Mouse (Mus musculus): Measurements from ENCODE around the gene Wdr92. TPM values are rescaled to one million over a fixed set of nuclear protein-coding genes. Genes with fewer than 3 reads are reported as not detected.

Wdr92 gene
- polyA plus RNA-seq (2016; fragmentation: Nextera tagmentation; extraction: Ambion mirVana) = 28.3 and 30.6 TPM in 2 replicates

DNA sequence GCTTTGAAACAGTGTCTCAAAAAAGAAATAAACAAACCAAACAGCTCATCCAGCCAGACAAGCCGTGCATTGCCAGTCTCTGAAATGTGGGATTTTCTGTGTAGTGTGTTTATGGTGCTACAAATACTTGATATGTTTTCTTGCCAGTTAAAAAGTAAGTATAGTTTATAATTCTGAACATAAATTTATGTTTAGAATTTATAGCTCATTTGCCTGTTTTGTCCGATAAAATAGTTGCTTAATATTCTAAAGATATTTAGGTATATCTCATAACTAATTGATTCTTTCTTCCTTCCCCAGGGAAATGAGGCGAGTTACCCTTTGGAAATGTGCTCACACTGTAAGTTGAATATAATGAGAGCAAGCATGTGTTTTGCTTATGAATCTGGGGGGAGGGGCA is at the start of gene Wdr92:
Gene Wdr92, plus strand, starts transcription at position 301 of the 400 bp plus-strand sequence.
- no peak within 1 kb of the TSS for H3K4me3 ChIP-seq (replicated peaks)
- no peaks in the 10 kb centered on the region for H3K27me3 ChIP-seq
- 0 out of 2 replicates have a peak, but pooled peaks cover 8% of the 10 kb centered on the region for H3K4me1 ChIP-seq (replicated peaks)
- no peak within 1 kb of the TSS for H3K4me2 ChIP-seq
- ATAC-seq (ENCODE audit: insufficient number of reproducible peaks, insufficient read depth, low FRiP score, low TSS enrichment, low read depth) = no peak
- peaks cover 3% of the 10 kb centered on the region; the same call in 1 of the 2 replicates for H3K36me3 ChIP-seq
- no peak within 1 kb of the TSS for H3K27ac ChIP-seq
- 85% methylated on average over 3 of the region's 3 CpGs for WGBS
- H3K9ac ChIP-seq (replicated peaks) = no peak within 1 kb of the TSS
- no peaks in the 10 kb centered on the region for H3K9me3 ChIP-seq

DNA sequence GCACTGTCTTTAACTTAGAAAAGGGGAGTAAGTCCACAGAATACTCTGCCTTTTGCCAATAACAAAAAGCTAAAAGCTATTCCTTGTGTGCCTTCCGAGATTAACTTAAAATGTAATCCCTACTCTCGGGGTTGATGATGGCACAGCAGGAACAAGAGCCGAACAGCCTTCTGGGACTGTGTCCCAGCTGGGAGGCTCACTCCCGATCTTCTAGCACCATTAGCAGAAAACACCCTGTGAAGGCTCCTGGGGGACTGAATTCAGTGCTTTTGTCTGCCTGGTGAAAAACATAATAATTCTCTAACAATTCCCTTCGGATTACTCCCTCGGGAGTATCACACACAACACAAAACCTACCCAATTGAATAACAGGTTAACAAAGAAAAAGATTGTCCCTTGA is 46.3 kb upstream of the Wdr92 start:
- no peaks in the 10 kb centered on the region for H3K9me3 ChIP-seq
- H3K9ac ChIP-seq (replicated peaks) = no peak overlapping the region
- no peak overlapping the region for H3K27ac ChIP-seq
- 0 out of 2 replicates have a peak, but pooled peaks cover 5% of the 10 kb centered on the region for H3K27me3 ChIP-seq
- ATAC-seq (ENCODE audit: insufficient number of reproducible peaks, insufficient read depth, low FRiP score, low TSS enrichment, low read depth) = no peak
- peaks cover 9% of the 10 kb centered on the region for H3K4me1 ChIP-seq (replicated peaks)
- H3K4me3 ChIP-seq (replicated peaks) = no peak overlapping the region
- WGBS = 49% methylated on average over 6 of the region's 6 CpGs
- H3K4me2 ChIP-seq = no peak overlapping the region
- no peaks in the 10 kb centered on the region for H3K36me3 ChIP-seq

DNA sequence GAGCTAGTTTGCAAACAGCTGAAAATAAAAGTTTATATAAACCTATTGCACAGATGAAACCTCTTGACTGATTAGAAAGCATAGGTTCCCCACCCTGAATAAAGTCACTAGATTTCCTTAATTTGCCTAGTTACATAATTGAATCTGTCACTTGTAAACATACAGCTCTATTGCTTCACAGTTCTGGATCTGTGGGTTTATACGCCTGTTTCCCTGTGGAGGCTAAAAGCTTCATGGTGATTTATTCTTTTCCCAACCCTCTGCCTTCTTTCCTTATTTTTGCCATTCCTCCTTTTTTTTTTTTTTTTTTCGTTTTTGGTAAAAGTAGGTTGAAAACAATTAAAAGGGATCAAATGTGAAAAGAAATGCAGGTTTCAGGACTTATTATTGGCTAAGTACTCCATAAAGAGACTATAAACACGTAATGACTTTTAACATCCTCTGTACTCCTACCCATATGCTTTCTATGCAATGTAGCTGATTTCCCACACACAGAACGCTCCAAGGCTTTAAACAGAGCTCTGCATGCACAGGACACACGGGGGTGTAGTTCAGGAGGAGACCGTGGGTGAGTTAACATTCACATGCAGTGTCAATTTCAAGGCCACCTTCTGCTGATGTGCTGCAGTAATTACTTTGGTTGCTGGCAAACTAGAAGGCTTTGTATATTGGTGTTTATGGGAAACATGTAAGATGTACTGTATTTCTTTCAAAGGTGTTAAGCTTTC is 43.4 kb upstream of the Wdr92 start:
- Histone ChIP-seq H3K27me3 (no peaks in the 10 kb centered on the region), H3K36me3 (no peaks in the 10 kb centered on the region), H3K4me2 (no peak overlapping the region), H3K27ac (no peak overlapping the region), H3K9me3 (no peaks in the 10 kb centered on the region), H3K4me3 (replicated peaks) (no peak overlapping the region), H3K4me1 (replicated peaks) (peaks cover 9% of the 10 kb centered on the region), H3K9ac (replicated peaks) (no peak overlapping the region)
- ATAC-seq (ENCODE audit: insufficient number of reproducible peaks, insufficient read depth, low FRiP score, low TSS enrichment, low read depth) = no peak
- WGBS = 33% methylated on average over 6 of the region's 6 CpGs

DNA sequence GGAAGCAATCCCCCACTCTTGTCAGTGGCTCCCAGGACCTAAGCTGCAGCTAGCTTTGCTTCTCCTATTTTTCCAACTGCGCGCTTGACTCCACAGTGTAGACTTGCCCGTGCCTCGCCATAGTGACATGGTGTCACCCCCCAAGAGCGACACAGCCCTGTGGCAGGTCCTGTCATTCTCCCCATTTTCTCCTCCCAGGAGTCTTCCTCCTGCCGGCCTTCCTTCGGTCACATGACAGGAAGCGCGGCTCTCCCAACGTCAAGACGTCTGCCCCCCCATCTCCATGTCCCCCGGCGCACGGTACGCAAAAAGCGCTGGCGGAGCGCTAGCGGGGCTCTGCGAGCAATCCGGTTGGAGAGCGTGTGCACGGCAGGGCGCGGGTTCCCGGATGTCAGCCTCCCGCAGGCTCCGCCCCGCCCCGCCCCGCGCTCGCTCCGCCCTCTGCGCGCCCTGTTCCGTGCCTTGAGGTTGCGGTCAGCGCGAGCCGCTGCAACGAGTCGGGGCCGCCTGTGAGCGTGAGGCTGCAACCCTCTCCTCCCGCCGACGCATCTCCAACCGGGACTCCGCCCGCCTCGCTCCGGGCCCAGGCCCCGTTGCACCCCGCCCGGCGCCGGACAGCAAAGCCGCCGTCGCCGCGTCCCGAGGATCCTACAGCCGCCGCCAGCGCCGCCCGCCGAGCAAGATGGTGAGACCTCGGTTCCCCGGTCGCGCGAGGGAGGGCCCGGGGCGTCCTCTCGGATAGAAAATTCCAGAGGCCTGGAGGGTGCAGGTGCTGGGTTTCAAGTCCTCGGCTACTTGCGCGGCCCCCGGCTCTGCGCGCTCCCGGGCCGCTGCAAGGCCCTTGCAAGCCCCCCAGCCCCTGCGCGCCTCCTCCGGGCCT is 22.8 kb upstream of the Wdr92 start, which contains the start of gene Ppp3r1:
Gene Ppp3r1, plus strand, starts transcription at position 406 of the 880 bp plus-strand sequence.
- Histone ChIP-seq H3K4me3 (replicated peaks) (peak within 1 kb of the TSS; percentile 96), H3K4me2 (peak within 1 kb of the TSS; percentile 73), H3K4me1 (replicated peaks) (peaks cover 23% of the 10 kb centered on the region), H3K9me3 (no peaks in the 10 kb centered on the region), H3K27me3 (no peaks in the 10 kb centered on the region), H3K27ac (peak within 1 kb of the TSS; percentile 97), H3K9ac (replicated peaks) (peak within 1 kb of the TSS; percentile 98), H3K36me3 (no peaks in the 10 kb centered on the region)
- ATAC-seq (ENCODE audit: insufficient number of reproducible peaks, insufficient read depth, low FRiP score, low TSS enrichment, low read depth) = peak; percentile 99
- WGBS = under 1% methylated on average over 72 of the region's 89 CpGs

DNA sequence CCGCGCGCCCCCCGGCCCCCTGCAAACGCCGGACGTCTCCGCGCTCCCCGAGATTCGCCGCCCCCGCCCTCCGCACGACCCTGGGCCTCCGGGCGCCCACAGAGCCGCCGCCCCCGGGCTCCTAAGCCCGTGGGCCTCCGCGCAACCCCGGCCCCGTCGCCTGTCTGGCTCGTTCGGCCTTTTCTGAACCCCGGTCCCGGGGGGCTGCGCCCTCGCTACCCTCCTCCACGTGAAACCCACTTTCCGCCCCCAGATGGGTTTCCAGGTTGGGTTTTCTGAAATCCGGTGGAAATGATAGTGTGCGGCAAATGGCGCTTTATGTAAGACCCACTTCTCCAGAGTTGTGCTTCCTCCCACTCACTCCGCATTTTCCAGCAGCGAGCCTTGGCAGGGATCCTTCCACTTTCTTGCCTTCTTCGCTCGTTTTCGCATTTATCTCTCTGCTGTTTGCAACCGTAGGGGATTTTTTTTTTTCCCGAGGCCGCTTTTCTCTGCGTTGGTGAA is 22.1 kb upstream of the Wdr92 start:
- 2% methylated on average over 45 of the region's 46 CpGs for WGBS
- H3K4me2 ChIP-seq = peak overlapping the region; percentile 73
- ATAC-seq (ENCODE audit: insufficient number of reproducible peaks, insufficient read depth, low FRiP score, low TSS enrichment, low read depth) = peak; percentile 11; the same call in 1 of the 2 replicates
- peak overlapping the region; percentile 97 for H3K27ac ChIP-seq
- peak overlapping the region; percentile 96 for H3K4me3 ChIP-seq (replicated peaks)
- peaks cover 25% of the 10 kb centered on the region for H3K4me1 ChIP-seq (replicated peaks)
- peak overlapping the region; percentile 98 for H3K9ac ChIP-seq (replicated peaks)
- no peaks in the 10 kb centered on the region for H3K27me3 ChIP-seq
- no peaks in the 10 kb centered on the region for H3K36me3 ChIP-seq
- H3K9me3 ChIP-seq = no peaks in the 10 kb centered on the region

DNA sequence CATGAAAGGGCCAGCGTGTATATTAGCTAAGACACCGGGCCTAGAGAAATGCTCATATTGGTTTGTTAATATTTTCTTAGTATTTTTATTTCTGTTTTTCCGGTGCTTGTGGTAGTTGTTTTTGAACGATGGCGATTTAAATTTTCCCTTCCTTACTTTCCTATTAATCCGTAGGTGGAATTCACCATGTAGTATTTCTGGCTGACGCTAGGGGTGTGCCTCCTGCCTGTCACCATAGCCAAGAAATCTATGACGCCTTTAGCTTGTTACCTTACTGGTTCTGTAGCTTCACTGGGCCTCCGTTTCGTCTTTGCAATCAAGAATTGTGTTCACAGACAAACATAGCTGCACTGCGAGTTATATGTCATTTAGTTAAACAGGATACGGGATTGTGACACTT is 21.7 kb upstream of the Wdr92 start:
- H3K36me3 ChIP-seq = no peaks in the 10 kb centered on the region
- no peaks in the 10 kb centered on the region for H3K9me3 ChIP-seq
- no peaks in the 10 kb centered on the region for H3K27me3 ChIP-seq
- peak overlapping the region; percentile 97 for H3K27ac ChIP-seq
- ATAC-seq (ENCODE audit: insufficient number of reproducible peaks, insufficient read depth, low FRiP score, low TSS enrichment, low read depth) = no peak
- peak overlapping the region; percentile 96 for H3K4me3 ChIP-seq (replicated peaks)
- H3K4me2 ChIP-seq = peak overlapping the region; percentile 73
- peak overlapping the region; percentile 98 for H3K9ac ChIP-seq (replicated peaks)
- WGBS = 2% methylated on average over 12 of the region's 12 CpGs
- peaks cover 25% of the 10 kb centered on the region for H3K4me1 ChIP-seq (replicated peaks)

DNA sequence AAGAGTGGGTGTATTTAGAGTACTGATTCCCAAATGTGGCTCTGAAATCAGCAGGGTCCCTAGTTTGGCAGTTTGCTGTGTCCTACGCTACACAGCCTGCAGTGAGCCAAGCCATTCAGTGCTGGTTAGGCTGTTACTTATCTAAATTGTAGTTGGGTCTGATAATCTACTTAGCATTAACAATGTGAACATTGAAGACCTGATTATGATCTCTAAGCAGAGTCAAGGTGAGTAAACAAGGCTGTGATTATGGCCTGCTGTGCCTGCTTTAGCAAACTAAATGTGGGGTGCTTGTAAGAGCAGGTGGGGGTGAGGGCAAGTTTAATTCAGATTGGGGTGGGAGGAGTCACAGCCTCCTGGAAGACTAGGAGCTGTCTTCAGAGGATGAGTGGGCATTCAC is 18.0 kb upstream of the Wdr92 start:
- H3K9me3 ChIP-seq = no peaks in the 10 kb centered on the region
- no peaks in the 10 kb centered on the region for H3K27me3 ChIP-seq
- ATAC-seq (ENCODE audit: insufficient number of reproducible peaks, insufficient read depth, low FRiP score, low TSS enrichment, low read depth) = no peak
- WGBS = 87% methylated on average over 1 of the region's 1 CpGs
- H3K4me3 ChIP-seq (replicated peaks) = no peak overlapping the region
- H3K4me2 ChIP-seq = no peak overlapping the region
- peaks cover 36% of the 10 kb centered on the region for H3K4me1 ChIP-seq (replicated peaks)
- H3K27ac ChIP-seq = no peak overlapping the region
- no peaks in the 10 kb centered on the region for H3K36me3 ChIP-seq
- no peak overlapping the region for H3K9ac ChIP-seq (replicated peaks)

DNA sequence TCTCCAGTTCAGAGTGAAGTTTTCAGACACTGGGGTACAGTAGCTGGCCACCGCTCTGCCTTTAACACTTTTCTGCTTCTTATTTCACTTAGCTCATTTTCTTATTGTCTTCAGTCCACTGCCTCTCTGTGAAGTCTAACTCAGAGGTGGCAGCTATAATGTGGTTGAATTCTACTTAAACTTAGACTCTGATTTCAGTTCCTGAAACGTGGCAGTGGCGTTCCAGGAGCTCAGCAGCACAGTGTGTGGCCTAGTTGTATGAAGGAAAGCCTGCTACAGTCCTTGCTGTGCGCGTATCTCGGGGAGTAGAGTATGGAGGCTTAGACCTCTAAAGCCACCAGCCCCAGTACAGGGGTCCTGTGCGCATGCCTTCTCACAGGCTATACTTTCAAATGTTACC is 15.3 kb upstream of the Wdr92 start:
- no peak overlapping the region for H3K4me2 ChIP-seq
- no peak for ATAC-seq (ENCODE audit: insufficient number of reproducible peaks, insufficient read depth, low FRiP score, low TSS enrichment, low read depth)
- no peaks in the 10 kb centered on the region for H3K9me3 ChIP-seq

DNA sequence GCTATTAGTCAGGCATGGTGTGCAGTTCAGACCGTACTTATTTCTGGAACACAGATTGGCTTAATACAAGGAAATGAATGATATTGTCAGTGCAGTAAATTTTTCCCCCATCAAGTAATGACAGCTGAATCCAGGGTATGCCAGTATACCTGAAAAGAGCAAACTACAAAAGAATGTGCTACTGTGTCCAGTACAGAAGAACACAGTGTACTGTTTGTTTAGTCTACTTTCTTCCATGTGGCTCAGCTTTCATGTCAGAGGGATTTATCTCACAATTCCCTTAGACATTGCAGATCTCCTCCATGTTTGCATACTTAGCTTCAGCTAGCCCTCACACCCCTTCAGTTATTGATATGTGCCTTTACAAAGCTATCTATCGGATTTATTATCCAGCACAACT is 12.6 kb upstream of the Wdr92 start:
- H3K27me3 ChIP-seq = no peaks in the 10 kb centered on the region
- no peak overlapping the region for H3K4me3 ChIP-seq (replicated peaks)
- H3K4me2 ChIP-seq = no peak overlapping the region
- H3K27ac ChIP-seq = no peak overlapping the region
- H3K9ac ChIP-seq (replicated peaks) = no peak overlapping the region
- H3K9me3 ChIP-seq = no peaks in the 10 kb centered on the region
- 95% methylated on average over 2 of the region's 2 CpGs for WGBS
- ATAC-seq (ENCODE audit: insufficient number of reproducible peaks, insufficient read depth, low FRiP score, low TSS enrichment, low read depth) = no peak
- H3K4me1 ChIP-seq (replicated peaks) = peaks cover 14% of the 10 kb centered on the region
- H3K36me3 ChIP-seq = peaks cover 11% of the 10 kb centered on the region; the same call in 1 of the 2 replicates

More for the DNA sequence above, 15.3 kb upstream of the Wdr92 start:
- Histone ChIP-seq H3K36me3 (no peaks in the 10 kb centered on the region), H3K4me3 (replicated peaks) (no peak overlapping the region), H3K27ac (no peak overlapping the region), H3K9ac (replicated peaks) (no peak overlapping the region), H3K27me3 (no peaks in the 10 kb centered on the region), H3K4me1 (replicated peaks) (peaks cover 27% of the 10 kb centered on the region)
- 93% methylated on average over 7 of the region's 7 CpGs for WGBS

DNA sequence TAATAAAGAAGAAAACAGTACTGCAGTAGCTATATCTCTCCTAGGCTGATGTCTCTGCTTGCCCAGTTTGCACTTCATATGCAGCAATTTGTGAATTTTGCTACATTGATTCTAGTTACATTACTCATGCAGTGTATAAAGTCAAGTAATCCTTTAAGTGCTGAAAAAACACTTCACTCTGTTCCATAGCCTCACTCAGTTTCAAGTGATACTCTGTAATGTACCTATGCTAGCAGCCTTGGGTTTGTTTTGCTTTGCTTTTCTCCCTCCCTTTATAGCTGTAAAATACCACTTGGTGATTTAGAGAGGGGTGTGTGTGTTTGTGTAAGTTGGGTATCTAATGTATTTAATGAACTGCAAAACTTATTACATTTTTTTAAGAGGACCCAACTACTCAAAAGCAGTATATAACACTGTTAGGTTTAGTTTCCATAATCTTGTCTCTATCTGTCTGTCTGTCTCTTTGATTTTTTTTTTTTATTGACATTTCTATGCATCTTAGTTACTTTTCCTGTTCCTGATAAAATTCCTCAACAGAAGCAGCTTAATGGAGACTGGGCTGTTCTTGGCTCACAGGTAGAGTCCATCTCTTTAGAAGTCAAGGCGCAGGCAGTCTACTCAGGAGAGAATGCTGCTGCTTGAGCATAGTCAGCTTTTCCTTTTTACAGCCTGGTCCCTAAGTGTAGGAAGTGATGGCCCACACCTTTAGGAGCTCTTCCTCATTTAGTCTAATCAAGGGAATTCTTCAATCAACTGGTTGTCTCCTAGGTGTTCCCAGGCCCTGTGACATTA is 10.8 kb upstream of the Wdr92 start:
- Histone ChIP-seq H3K27me3 (no peaks in the 10 kb centered on the region), H3K36me3 (peaks cover 11% of the 10 kb centered on the region; the same call in 1 of the 2 replicates), H3K4me1 (replicated peaks) (peaks cover 9% of the 10 kb centered on the region; the same call in 1 of the 2 replicates), H3K4me2 (no peak overlapping the region), H3K27ac (no peak overlapping the region), H3K9me3 (no peaks in the 10 kb centered on the region), H3K9ac (replicated peaks) (no peak overlapping the region), H3K4me3 (replicated peaks) (no peak overlapping the region)
- ATAC-seq (ENCODE audit: insufficient number of reproducible peaks, insufficient read depth, low FRiP score, low TSS enrichment, low read depth) = no peak
- WGBS = 96% methylated on average over 1 of the region's 1 CpGs

All from limb, embryonic 12.5 days (tissue).